Mouse (Mus musculus) brown adipose tissue, adult 24 weeks (tissue): ENCODE data around the gene Plxdc1. TPM values are rescaled to one million over a fixed set of nuclear protein-coding genes. Genes with fewer than 3 reads are reported as not detected.

Source experiments
- H3K27ac ChIP-seq: fragments of 200-500 bp; replicated peaks from 2 replicates; pipeline ENCODE4 v1.5.1; 2012; ENCODE audit warnings: low read depth, mild to moderate bottlenecking, low read length
- H3K4me1 ChIP-seq: fragments of 200-500 bp; 2 replicates; pipeline ENCODE4 v1.6.1; 2012; ENCODE audit warnings: low read length, mixed read lengths; ENCODE audit not compliant: control insufficient read depth, insufficient read depth, insufficient read length
- H3K4me3 ChIP-seq: fragments of 200-500 bp; 2 replicates; pipeline ENCODE4 v1.5.1; 2012; ENCODE audit warnings: low read depth, mild to moderate bottlenecking, low read length, moderate library complexity; ENCODE audit not compliant: insufficient read depth
- polyA plus RNA-seq: library from polyadenylated mRNA; stranded (reverse); fragments of >200 nt; gene quantifications from 2 replicates; pipeline ENCODE4 v1.2.4, GENCODE M21; 2012; ENCODE audit not compliant: missing spikeins, insufficient read depth, insufficient read length

Gene Plxdc1
- polyA plus RNA-seq, 1 experiment = 0.55 TPM

DNA sequence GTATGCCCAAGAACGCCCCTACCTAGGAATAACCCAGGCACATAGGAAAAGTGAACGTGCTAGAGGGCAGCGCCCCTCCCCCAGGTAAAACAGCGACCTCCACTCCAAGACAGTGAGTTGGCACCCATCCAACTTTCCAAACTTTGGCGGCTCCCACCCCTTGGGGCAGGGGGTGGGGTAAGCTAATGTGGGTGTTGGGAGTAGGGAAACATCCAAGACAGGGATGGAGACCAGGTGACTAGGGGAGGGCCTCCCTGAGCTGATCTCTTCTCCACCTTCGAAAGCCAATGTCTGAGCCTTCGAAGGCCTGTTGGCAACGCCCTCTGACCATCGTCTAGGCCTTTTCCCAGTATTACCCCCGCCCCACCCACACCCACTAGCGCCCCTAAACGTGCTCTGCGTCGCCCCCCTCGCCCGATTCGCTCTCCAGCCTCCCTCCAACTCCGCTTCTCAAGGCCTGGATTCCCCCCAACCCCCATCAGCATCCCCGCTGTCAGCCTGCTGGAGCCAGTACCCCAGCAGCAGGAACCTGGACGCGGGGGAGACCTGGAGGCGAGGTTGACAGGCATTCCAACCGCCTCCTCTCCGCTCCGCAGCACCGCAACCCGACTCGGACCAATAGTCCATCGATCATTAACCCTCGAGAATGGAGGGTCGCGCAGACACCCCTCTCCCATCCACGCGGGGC, 35.5 kb upstream of the Plxdc1 start:
- H3K4me1 ChIP-seq = peaks cover 6% of the 10 kb centered on the region; the same call in 1 of the 2 replicates
- no peak overlapping the region for H3K27ac ChIP-seq
- H3K4me3 ChIP-seq = peak overlapping the region; percentile 66

DNA sequence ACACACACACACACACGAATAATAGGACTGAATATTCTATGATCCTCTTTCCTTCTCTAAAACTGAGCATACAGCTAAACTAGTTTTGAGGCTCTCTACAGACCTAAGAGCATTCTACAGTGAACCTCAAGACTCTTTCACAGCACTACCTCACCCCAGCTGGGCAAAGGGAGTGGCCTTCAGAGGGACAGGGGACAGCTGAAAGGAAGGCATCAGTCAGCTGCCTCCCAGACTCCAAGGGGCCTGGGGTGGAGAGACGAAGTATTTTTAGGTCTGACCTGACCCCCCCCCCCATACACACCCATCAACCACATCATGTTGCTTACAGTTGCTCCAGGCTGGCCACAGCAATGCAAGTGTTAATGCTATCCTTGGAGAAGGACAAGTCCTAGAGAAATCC, 34.9 kb upstream of the Plxdc1 start:
- H3K4me1 ChIP-seq = peaks cover 6% of the 10 kb centered on the region; the same call in 1 of the 2 replicates
- H3K27ac ChIP-seq = no peak overlapping the region
- H3K4me3 ChIP-seq = no peak overlapping the region

DNA sequence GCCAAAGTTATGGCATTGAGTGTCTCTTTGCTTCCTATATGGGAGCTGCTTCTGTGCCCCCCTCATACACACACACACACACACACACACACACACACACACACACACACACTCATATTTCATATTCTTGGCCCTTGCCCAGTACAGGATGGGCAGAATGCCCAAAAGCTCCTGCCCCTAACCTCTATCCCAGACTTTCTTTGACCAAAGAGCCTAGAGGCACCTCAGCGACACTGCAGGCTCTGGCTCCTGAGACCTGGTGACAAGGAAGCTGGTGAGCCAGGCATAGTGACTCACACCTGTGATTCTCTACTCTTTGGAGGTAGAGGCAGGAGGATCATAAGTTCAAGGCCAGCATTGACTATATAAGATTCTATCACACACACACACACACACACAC, 34.5 kb upstream of the Plxdc1 start:
- H3K27ac ChIP-seq = no peak overlapping the region

DNA sequence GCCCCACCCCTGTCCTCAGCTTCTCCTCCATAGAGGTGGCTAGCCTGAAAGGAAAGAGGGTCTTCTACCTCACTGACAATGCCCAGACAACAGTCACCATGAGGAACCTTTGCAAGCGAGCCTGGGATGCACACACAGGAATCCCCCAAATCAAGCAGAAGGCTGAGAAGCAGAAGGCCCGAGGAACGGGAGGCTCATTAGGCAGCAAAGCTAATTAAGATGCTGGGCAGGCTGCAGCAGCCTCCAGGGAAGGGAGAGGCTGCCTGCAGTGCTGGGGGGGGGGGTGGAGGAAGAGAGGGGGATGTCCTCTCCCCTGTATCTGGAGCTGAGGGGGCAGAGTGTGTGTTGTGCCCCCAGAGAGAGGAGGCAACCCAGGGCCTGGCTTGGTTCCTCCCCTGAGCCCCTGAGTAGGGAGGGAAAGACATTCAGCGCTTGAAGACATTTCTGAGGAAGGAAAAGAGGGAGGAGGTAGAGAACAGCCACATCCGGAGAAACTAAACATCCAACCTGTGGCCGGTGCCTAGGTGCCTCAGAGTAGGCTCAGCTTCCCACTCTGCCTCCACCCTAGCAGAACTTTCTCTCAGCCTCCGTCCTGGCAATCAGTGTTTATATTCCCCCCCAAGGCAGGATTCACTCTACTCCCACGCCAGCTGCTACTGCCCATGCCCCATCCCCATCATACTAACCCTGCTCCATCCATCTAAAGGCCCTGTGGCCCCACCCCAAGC, 33.8 kb upstream of the Plxdc1 start:
- Histone ChIP-seq H3K4me1 (0 out of 2 replicates have a peak, but pooled peaks cover 4% of the 10 kb centered on the region), H3K27ac (no peak overlapping the region), H3K4me3 (no peak overlapping the region)

More for the DNA sequence above, 34.5 kb upstream of the Plxdc1 start:
- Histone ChIP-seq H3K4me3 (no peak overlapping the region), H3K4me1 (0 out of 2 replicates have a peak, but pooled peaks cover 4% of the 10 kb centered on the region)

GRCm38 (mm10) chr11:98018858-98019641, 32.8 kb upstream of the Plxdc1 start:
- Histone ChIP-seq H3K4me1 (0 out of 2 replicates have a peak, but pooled peaks cover 4% of the 10 kb centered on the region), H3K27ac (no peak overlapping the region), H3K4me3 (no peak overlapping the region)

DNA sequence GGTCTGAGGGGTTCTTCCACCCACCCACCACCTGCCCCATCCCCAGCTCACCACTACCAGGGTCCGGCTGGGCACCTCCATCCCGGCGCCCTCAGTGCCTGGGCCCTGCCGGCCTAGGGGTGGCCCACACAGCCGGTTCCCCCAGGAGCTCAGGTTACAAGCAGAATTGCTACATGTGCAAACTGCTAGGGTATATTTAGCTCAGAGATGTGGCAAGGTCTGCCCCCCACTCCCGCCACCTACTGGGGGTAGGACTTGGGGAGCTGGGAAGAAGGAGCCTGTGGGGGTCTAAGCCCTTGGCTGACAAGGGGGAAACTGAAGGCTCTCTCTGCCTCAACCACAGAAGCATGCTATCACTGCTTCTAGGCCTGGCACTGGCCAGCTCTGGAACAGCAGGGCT, 32.0 kb upstream of the Plxdc1 start:
- no peak overlapping the region for H3K4me3 ChIP-seq
- 0 out of 2 replicates have a peak, but pooled peaks cover 4% of the 10 kb centered on the region for H3K4me1 ChIP-seq
- no peak overlapping the region for H3K27ac ChIP-seq

DNA sequence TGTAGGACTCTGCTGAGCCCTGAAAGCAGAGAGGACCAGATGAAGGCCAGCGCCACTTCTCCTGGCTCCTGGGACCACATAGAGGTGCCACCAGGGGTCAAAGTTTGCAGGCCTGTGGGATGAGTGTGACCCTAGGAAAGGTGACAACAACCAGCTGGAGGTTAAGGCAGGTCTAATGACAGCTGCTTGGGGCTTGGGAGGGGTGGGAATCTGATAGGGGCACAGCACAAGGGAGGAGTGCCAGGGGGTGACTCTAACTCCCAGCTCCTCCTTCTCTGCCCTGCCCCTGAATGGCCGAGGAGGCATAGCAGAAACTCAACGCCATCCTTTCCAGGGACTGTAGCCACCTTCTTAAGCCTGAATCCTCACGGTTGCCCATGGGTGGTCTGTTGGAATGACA, 30.6 kb upstream of the Plxdc1 start:
- Histone ChIP-seq H3K4me1 (0 out of 2 replicates have a peak, but pooled peaks cover 4% of the 10 kb centered on the region), H3K4me3 (no peak overlapping the region)

DNA sequence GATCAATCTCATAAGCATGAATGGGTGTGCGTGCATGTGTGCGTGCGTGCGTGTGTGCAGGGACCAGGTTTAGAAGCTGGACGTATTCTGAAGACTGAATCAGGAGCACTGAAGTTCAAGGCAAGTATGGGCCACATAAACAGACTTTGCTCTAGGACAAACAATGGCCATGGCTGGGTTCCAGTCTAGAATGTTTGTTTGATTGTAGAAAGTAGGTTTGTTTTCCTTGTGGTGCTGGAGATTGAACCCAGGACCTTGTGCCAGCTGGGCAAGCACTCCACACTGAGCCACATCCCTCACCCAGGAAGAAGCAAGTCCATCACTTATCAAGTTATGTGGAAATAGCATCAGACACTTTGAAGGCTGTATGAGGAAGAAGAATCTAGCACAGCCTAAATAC, 29.9 kb upstream of the Plxdc1 start:
- Histone ChIP-seq H3K4me3 (no peak overlapping the region), H3K27ac (no peak overlapping the region)

More for the DNA sequence above, 30.6 kb upstream of the Plxdc1 start:
- no peak overlapping the region for H3K27ac ChIP-seq

GRCm38 (mm10) chr11:98012831-98013230, 26.6 kb upstream of the Plxdc1 start:
- Histone ChIP-seq H3K4me3 (no peak overlapping the region), H3K27ac (no peak overlapping the region), H3K4me1 (no peaks in the 10 kb centered on the region)

More for the DNA sequence above, 29.9 kb upstream of the Plxdc1 start:
- no peaks in the 10 kb centered on the region for H3K4me1 ChIP-seq

DNA sequence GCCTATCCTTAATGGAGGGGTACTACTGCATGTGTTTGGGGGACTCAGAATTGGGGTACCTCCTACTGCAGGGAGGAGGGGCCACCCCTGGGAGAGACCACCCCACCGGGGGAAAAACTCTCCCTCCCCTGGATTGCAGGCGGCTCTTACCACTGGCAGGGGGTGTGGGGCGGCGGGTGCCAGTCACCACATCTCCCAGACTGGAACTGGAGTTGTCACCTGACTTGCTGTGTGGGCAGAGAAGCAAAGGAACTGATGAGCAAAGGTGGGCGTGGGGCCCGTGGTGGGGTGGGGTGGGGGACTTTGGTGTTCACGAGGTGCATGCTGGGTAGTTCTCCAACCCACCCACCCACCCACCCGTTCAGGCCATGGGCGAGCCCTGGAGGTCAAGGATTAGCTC, 25.5 kb upstream of the Plxdc1 start:
- Histone ChIP-seq H3K4me3 (no peak overlapping the region), H3K27ac (no peak overlapping the region), H3K4me1 (no peaks in the 10 kb centered on the region)

DNA sequence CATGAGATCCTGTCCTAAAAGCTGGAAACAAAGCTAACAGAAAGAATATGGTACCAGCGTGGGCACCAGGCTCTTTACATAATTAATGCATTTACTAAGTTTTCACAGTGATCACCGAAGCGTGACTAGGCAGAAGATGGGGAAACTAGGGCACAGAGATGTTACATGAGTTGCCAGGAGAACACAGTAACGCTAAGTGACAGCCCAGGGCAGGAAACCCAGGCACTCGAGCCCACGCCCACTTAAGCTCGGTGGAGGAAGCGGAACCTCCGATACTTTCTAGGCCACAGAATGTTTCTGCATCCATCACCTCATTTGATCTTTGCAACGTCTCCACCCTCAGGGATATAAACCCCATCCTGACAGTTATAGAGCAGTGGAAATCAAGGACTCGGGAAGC, 21.8 kb upstream of the Plxdc1 start:
- no peak overlapping the region for H3K4me3 ChIP-seq
- no peaks in the 10 kb centered on the region for H3K4me1 ChIP-seq
- no peak overlapping the region for H3K27ac ChIP-seq

DNA sequence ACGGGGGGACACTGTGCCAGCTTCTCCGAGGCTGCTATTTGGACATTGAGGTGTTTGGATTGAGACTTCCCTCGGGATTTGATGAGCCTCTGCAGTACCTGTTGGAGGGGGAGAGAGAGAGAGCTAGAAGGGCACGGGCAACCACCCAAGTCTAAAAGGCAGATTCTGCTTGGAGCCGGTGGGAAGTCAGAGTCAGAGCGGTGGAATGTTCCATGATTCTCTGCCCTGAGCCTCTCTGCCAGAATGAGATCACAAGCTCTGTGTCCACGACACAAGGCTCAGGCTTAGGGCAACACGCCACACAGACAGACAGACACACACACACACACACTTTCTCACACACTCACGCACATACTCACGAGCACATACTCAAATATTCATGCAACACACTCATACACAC, 19.4 kb upstream of the Plxdc1 start:
- Histone ChIP-seq H3K27ac (no peak overlapping the region), H3K4me1 (no peaks in the 10 kb centered on the region), H3K4me3 (no peak overlapping the region)

DNA sequence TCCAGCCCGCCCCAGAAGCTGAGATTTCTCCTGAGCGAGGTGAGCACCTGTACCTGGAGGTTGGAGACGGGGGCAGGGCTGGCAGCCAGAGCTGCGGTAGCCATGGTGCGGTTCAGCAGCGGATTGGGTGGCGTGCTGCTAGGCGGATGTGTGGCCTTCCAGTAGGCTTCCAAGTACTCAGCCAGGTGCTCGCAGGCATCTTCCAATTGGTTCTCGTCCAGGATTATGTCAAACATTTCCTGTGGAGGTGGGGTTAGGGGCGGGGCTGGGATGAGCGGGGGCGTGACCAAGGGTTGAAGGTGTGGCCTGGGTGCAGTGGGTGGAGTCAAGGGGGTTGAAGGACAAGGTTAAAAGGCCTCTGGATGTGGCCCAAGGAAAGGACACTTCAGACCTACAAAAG, 18.8 kb upstream of the Plxdc1 start:
- Histone ChIP-seq H3K4me3 (no peak overlapping the region), H3K27ac (no peak overlapping the region)

DNA sequence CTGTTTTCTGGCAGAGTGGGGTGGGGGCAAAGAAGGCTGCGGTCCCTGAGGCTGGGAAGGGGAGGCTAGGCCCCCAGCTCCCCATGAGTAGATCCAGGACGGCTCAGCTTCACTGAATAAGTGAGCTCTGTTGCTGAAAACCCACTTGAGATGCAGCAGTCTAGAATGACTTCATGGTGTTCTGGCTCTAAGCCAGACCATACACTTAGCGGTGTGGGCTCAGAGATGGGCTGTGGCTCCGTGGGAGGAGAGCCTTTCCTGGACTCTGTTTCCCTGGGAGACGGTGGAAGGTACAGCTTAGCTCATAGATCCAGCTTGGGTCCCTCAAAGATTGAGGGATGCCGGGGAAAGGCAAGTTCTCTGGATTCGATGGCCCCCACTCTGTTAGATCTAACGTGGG, 17.9 kb upstream of the Plxdc1 start:
- H3K4me1 ChIP-seq = no peaks in the 10 kb centered on the region
- H3K4me3 ChIP-seq = no peak overlapping the region
- no peak overlapping the region for H3K27ac ChIP-seq

More for the DNA sequence above, 18.8 kb upstream of the Plxdc1 start:
- no peaks in the 10 kb centered on the region for H3K4me1 ChIP-seq

GRCm38 (mm10) chr11:98003171-98003671, 17.0 kb upstream of the Plxdc1 start:
- Histone ChIP-seq H3K4me3 (peak overlapping the region; percentile 52), H3K27ac (no peak overlapping the region), H3K4me1 (no peaks in the 10 kb centered on the region)
